Mouse (Mus musculus) bone marrow macrophage, adult 2 months (primary cell): ENCODE data around the gene Fgfr2. TPM values are rescaled to one million over a fixed set of nuclear protein-coding genes. Genes with fewer than 3 reads are reported as not detected.

ENCODE experiments used
- H3K27ac ChIP-seq: 2 replicates; pipeline ENCODE4 v1.5.1; 2012; ENCODE audit warnings: low read depth, low read length; ENCODE audit not compliant: insufficient read depth
- H3K4me1 ChIP-seq: 2 replicates; pipeline ENCODE4 v1.6.1; 2012; ENCODE audit warnings: low read length; ENCODE audit not compliant: control insufficient read depth, insufficient read depth
- H3K4me3 ChIP-seq: 2 replicates; pipeline ENCODE4 v1.5.1; 2012; ENCODE audit warnings: mild to moderate bottlenecking, low read length, moderate library complexity; ENCODE audit not compliant: insufficient read depth
- CTCF ChIP-seq: IDR thresholded peaks from 2 replicates; pipeline ENCODE4 v1.5.1; 2012; ENCODE audit warnings: low read depth, mild to moderate bottlenecking, low read length, moderate library complexity
- POLR2A ChIP-seq: IDR thresholded peaks from 2 replicates; pipeline ENCODE4 v1.6.1; 2012; ENCODE audit warnings: mild to moderate bottlenecking, low read depth, low read length, borderline replicate concordance
- polyA plus RNA-seq: library from polyadenylated mRNA; stranded (reverse); fragments of >200 nt; gene quantifications from 2 replicates; pipeline ENCODE4 v1.2.4, GENCODE M21; 2012; ENCODE audit not compliant: missing spikeins, insufficient read depth, insufficient read length

Fgfr2 gene
- polyA plus RNA-seq, 1 experiment = 0.27 TPM

DNA sequence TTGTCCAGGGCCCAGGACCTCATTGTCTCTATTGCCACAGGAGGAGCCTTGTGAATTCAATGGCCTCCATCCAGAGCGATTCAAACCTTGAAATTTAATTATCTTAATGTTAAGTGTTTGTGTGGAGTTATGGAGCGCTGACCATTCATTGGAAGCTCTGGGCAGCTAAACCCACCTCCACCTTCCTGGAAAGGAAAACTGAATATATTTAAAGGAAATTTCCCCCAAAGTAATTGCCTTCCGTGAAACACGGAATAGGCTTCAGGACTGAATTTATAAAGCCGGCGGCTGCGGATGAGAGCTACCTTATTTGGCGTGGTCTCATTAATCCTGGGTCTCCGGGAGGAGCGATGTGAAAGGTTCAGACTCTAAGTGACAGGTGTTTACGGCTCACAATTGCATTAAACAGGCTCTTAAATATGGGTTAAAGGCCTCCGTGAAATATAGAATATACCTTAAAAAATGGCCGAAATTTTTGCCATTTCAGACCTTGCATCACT, 1479.8 kb downstream of the Fgfr2 start:
- H3K27ac ChIP-seq = no peak overlapping the region
- TF ChIP-seq POLR2A (no peak), CTCF (no peak)

GRCm38 (mm10) chr7:131629562-131629961, 1493.6 kb downstream of the Fgfr2 start:
- Histone ChIP-seq H3K4me3 (no peak overlapping the region), H3K27ac (no peak overlapping the region), H3K4me1 (no peaks in the 10 kb centered on the region)
- TF ChIP-seq CTCF = no peak
- no peak for TF ChIP-seq POLR2A

More for the DNA sequence above, 1479.8 kb downstream of the Fgfr2 start:
- Histone ChIP-seq H3K4me1 (no peaks in the 10 kb centered on the region), H3K4me3 (no peak overlapping the region)

DNA sequence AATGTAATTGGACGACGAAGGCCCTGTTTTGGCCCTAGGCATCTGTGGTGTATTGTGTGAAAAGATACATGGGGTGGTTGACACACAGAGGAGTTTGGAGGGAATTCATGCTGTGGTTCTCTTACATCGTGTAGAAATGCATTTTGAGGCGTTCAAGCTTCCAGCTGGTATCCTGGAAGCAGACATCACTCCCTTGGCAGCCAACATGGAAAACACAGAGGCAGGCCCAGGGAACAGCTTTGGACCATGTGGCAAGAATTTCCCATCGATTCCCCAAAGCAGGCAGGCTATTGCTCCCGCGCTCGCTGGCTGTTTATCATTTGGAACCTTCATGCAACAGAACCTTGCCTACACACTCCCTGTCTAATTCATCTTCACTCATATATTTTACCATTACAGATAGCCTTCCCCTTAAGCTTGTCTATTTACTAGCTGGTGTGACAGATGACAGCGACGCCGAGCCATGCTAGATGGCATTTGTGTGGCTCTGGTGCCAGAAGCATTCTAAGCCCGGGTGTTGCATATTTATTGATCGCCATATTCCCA, 1494.2 kb downstream of the Fgfr2 start:
- Histone ChIP-seq H3K4me3 (no peak overlapping the region), H3K4me1 (no peaks in the 10 kb centered on the region), H3K27ac (no peak overlapping the region)
- TF ChIP-seq POLR2A (no peak), CTCF (no peak)

GRCm38 (mm10) chr7:131628356-131628755, 1494.8 kb downstream of the Fgfr2 start:
- no peak overlapping the region for H3K4me3 ChIP-seq
- no peak for TF ChIP-seq POLR2A
- no peak for TF ChIP-seq CTCF
- no peaks in the 10 kb centered on the region for H3K4me1 ChIP-seq
- H3K27ac ChIP-seq = no peak overlapping the region

DNA sequence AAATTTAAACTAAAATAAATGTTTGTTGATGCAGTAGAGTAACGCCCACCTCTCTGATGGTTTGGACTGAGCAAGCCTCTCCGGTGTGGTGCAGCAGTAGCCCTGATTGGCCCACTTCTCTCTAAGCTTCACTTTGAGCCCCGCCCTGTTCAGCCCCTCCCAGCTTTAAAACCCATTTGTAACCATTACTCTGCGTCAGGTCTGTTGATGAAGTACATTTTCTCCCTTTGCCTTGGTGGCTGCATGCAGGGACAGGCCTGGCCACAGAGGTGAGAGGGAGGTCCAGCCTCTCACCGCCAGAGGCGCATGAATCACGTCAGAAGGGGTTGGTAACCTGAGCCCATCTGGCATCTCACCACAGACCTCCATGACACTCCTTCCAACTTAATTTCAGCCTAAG, 1513.5 kb downstream of the Fgfr2 start:
- Histone ChIP-seq H3K27ac (no peak overlapping the region), H3K4me3 (no peak overlapping the region), H3K4me1 (no peaks in the 10 kb centered on the region)
- TF ChIP-seq POLR2A (no peak), CTCF (no peak)

DNA sequence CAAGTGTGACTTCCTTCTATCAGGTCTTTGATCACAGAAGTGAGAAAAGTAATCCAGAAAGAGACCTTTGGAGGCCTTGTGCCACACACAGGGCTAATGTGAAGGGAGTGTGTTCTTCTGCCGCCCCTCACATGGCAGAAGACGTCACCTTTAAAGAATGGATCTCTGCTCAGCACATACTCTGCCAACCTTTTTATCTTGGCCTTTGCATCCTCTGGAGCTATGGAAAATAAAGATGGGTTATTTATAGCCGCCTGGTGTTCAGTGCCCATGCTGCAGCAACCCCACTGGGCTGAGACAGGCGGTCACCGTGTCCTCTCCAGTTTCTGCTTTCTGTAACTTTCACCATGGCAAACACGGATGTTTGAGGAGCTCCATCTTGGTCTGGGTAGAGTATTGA, 1515.1 kb downstream of the Fgfr2 start:
- Histone ChIP-seq H3K4me1 (no peaks in the 10 kb centered on the region), H3K4me3 (no peak overlapping the region), H3K27ac (no peak overlapping the region)
- no peak for TF ChIP-seq CTCF
- TF ChIP-seq POLR2A = no peak

- Histone ChIP-seq H3K4me3 (no peak overlapping the region), H3K4me1 (no peaks in the 10 kb centered on the region), H3K27ac (no peak overlapping the region)
- no peak for TF ChIP-seq CTCF
- no peak for TF ChIP-seq POLR2A
These were observed 1517.7 kb downstream of the Fgfr2 start for GRCm38 (mm10) chr7:131605481-131605880.

GRCm38 (mm10) chr7:131604946-131605345, 1518.2 kb downstream of the Fgfr2 start:
- TF ChIP-seq CTCF = no peak
- no peak for TF ChIP-seq POLR2A
- Histone ChIP-seq H3K27ac (no peak overlapping the region), H3K4me1 (no peaks in the 10 kb centered on the region), H3K4me3 (no peak overlapping the region)

DNA sequence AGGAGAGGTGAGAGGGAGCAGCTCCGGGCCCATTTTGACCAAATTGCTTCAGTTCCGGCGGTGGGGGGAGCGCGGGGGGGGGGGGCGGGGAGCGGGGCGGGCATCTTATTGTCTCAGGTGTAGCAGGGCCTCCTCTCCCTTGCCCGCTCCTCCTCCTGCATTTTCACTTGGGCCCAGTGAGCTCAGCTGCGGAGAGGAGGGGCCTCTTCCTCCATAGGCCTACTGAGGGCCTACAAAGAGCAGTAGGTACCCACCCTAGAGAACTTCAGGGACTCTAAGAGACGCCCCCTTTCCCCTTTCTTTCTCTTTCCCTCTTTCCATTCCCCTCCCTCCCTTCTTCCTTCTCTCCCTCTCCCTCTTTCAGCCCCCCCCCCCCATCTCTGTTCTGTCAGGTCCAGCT, 1520.0 kb downstream of the Fgfr2 start:
- Histone ChIP-seq H3K27ac (no peak overlapping the region), H3K4me1 (no peaks in the 10 kb centered on the region), H3K4me3 (no peak overlapping the region)
- TF ChIP-seq CTCF (no peak), POLR2A (no peak)

GRCm38 (mm10) chr7:131602106-131602505, 1521.0 kb downstream of the Fgfr2 start:
- H3K4me1 ChIP-seq = no peaks in the 10 kb centered on the region
- no peak overlapping the region for H3K4me3 ChIP-seq
- H3K27ac ChIP-seq = no peak overlapping the region
- TF ChIP-seq POLR2A = no peak
- no peak for TF ChIP-seq CTCF

DNA sequence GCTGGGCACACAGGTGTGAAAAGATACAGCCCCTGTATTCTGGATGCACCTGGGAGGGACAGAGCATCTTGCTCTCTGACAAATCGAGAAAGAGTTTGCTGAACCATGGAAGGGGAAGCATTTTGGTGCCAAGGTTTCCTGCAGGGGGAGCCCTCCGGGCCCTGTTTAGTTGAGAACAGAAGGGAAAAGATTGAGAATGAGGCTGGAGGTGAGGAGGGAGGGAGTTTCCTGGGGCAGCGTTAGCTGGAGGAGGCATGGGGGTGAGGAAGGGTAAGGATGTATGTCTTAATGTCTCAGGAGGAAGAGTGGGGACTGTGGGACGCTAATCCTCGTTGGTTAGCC, 1524.7 kb downstream of the Fgfr2 start:
- no peak overlapping the region for H3K4me3 ChIP-seq
- TF ChIP-seq CTCF (0 out of 2 replicates have a peak, but pooled peaks have one; percentile 16), POLR2A (no peak)
- H3K27ac ChIP-seq = no peak overlapping the region
- no peaks in the 10 kb centered on the region for H3K4me1 ChIP-seq
